Mouse (Mus musculus) limb, embryonic 13.5 days (tissue): ENCODE results near the gene Sp3. TPM values are rescaled to one million over a fixed set of nuclear protein-coding genes. Genes with fewer than 3 reads are reported as not detected.
"Not testable (repeated sequence)": the region's sequence is repeated elsewhere in the genome, so short reads cannot be mapped to it uniquely, and the experiment has no call there.

Experiments
- ATAC-seq: fragments of 200-750 bp; cut with Nextera tagmentation; 2 replicates; pipeline ENCODE4 v1.8.0; 2017; ENCODE audit warnings: low read depth, moderate number of reproducible peaks, moderate TSS enrichment; ENCODE audit not compliant: low FRiP score
- H3K27ac ChIP-seq: fragments of 300-500 bp; sonication (generic); 2 replicates; pipeline ENCODE4 v1.5.1; 2015; ENCODE audit warnings: inconsistent platforms, mild to moderate bottlenecking, moderate library complexity
- H3K27me3 ChIP-seq: fragments of 300-500 bp; sonication (generic); 2 replicates; pipeline ENCODE4 v1.6.1; 2015; ENCODE audit warnings: mild to moderate bottlenecking, inconsistent platforms
- H3K36me3 ChIP-seq: fragments of 300-500 bp; sonication (generic); 2 replicates; pipeline ENCODE4 v1.6.1; 2015; ENCODE audit warnings: inconsistent platforms, mild to moderate bottlenecking, moderate library complexity
- H3K4me1 ChIP-seq: fragments of 300-500 bp; sonication (generic); 2 replicates; pipeline ENCODE4 v1.6.1; 2015; ENCODE audit warnings: inconsistent platforms
- H3K4me2 ChIP-seq: fragments of 300-500 bp; sonication (generic); replicated peaks from 2 replicates; pipeline ENCODE4 v1.6.1; 2015; ENCODE audit warnings: inconsistent platforms, mild to moderate bottlenecking, moderate library complexity
- H3K4me3 ChIP-seq: fragments of 300-500 bp; sonication (generic); 2 replicates; pipeline ENCODE4 v1.5.1; 2015; ENCODE audit warnings: moderate library complexity, mild to moderate bottlenecking, inconsistent platforms
- H3K9ac ChIP-seq: fragments of 300-500 bp; sonication (generic); 2 replicates; pipeline ENCODE4 v1.6.1; 2015; ENCODE audit warnings: mild to moderate bottlenecking, inconsistent platforms
- H3K9me3 ChIP-seq: fragments of 300-500 bp; sonication (generic); 2 replicates; pipeline ENCODE4 v1.6.1; 2016; ENCODE audit warnings: inconsistent platforms
- WGBS: fragments of 180-500 bp; shearing (Covaris S2); methylation state at CpG from one replicate; pipeline ENCODE4 v1.1.7; 2015; 5-methylcytosine and 5-hydroxymethylcytosine counted together
- microRNA-seq: library from miRNA; unstranded; fragments of <30 nt; microRNA quantifications from one replicate; pipeline ENCODE4, GENCODE M21; 2016
- polyA plus RNA-seq: library from polyadenylated mRNA; unstranded; fragments of >200 nt; fragmentation: Nextera tagmentation; extraction: Ambion mirVana; gene quantifications from 2 replicates; pipeline ENCODE4 v1.2.1, GENCODE M21; 2015

The Sp3 gene
- polyA plus RNA-seq, 1 experiment from 2014 or later: 65.4 TPM

- H3K27ac ChIP-seq: no peak overlapping the region
- 53% methylated on average over 9 of the region's 9 CpGs for WGBS
- no peak overlapping the region for H3K9ac ChIP-seq
- no peak overlapping the region for H3K4me2 ChIP-seq
- H3K4me3 ChIP-seq: no peak overlapping the region
- H3K36me3 ChIP-seq: no peaks in the 10 kb centered on the region
- peaks cover 40% of the 10 kb centered on the region for H3K4me1 ChIP-seq
- no peak for ATAC-seq
- no peaks in the 10 kb centered on the region for H3K27me3 ChIP-seq
- H3K9me3 ChIP-seq: no peaks in the 10 kb centered on the region
Observed at GRCm38 (mm10) chr2:72911527-72911926, 68.7 kb downstream of the Sp3 start.

DNA sequence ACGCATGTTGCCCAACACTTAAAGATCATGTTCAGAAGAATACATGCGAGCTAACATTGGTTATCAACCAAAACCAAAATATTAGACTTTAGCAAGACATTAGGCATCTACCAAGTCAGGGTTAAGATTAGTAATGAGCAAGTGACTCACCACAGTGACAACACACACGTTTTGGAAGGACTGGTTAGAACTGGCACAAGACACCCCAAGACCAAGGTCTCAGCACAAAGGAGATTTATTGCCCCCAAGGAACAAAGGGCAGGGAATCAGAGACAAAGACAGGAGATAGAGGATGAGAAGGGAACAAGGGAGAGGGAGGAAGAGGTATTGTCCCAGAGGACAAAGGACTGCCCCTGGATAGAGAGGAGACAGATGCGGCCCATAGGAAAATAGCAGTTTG lies 71.2 kb downstream of the Sp3 start:
- Histone ChIP-seq H3K27ac (no peak overlapping the region), H3K9ac (no peak overlapping the region), H3K4me2 (no peak overlapping the region), H3K4me1 (peaks cover 40% of the 10 kb centered on the region), H3K9me3 (no peaks in the 10 kb centered on the region), H3K36me3 (no peaks in the 10 kb centered on the region), H3K27me3 (no peaks in the 10 kb centered on the region), H3K4me3 (no peak overlapping the region)
- WGBS: 89% methylated on average over 4 of the region's 4 CpGs
- no peak for ATAC-seq

DNA sequence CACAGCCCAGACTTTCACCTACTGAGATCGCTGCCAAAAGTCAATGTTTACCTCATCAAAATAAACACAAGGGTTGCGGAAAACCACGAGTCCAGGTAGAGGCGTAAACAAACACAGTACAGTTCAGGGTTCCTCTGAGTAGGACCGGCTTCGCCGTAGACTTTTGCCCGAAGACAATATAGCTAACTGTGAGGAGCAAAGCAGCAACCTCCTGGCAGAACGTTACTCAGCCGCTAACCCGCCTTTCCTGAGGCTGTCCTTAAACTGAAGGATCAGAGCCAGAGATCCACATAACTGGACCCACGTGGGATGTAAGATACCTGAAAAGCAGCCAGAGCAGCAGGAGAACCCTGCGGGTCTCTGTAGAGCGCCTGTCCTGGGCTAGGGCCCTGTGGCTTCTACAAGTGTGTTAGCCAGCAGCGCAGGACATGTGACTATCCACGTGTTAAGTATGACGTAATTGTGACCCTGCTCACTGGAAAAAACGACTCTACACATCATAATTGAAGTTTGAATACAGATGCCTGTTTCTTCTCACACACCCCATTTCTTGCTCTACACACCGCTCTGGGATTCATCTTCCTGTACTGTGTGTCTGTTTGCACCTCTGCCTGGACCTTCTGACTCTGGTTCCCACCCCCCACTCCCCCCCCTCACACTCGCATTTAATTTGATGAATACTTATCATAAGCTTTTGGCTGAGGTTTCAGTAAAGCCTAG lies 71.9 kb downstream of the Sp3 start:
- H3K4me2 ChIP-seq: no peak overlapping the region; the same call in 1 of the 2 replicates
- no peak overlapping the region for H3K4me3 ChIP-seq
- no peak overlapping the region for H3K9ac ChIP-seq
- no peaks in the 10 kb centered on the region for H3K36me3 ChIP-seq
- H3K27ac ChIP-seq: peak overlapping the region; percentile 39; the same call in 1 of the 2 replicates
- peaks cover 39% of the 10 kb centered on the region for H3K4me1 ChIP-seq
- peak; percentile 79 for ATAC-seq
- WGBS: 57% methylated on average over 20 of the region's 20 CpGs
- H3K27me3 ChIP-seq: no peaks in the 10 kb centered on the region
- no peaks in the 10 kb centered on the region for H3K9me3 ChIP-seq

DNA sequence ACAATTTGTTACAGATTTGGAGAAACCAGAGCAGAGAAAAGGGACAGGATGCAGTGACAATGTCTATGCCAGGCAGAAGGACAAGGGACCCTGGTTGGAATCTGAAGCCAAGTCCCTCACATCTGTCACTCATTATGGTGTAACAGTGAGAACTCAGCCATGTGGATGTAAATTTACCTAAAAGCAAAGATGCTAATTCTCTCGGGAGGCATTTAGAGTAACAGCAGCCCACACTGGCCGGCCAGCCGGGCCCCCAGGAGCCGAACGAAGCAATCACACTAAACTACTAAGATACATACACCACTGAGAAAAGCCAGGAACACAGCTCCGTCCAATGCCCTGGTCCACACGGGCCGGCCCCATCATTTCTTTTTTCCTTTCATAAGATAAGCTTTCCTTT lies 73.5 kb downstream of the Sp3 start:
- no peak overlapping the region for H3K27ac ChIP-seq
- no peaks in the 10 kb centered on the region for H3K27me3 ChIP-seq
- no peak overlapping the region for H3K9ac ChIP-seq
- H3K4me1 ChIP-seq: peaks cover 24% of the 10 kb centered on the region
- H3K36me3 ChIP-seq: no peaks in the 10 kb centered on the region
- no peak overlapping the region for H3K4me3 ChIP-seq
- peak overlapping the region; percentile 28; the same call in 1 of the 2 replicates for H3K4me2 ChIP-seq
- H3K9me3 ChIP-seq: no peaks in the 10 kb centered on the region
- WGBS: 18% methylated on average over 8 of the region's 8 CpGs
- no peak for ATAC-seq

GRCm38 (mm10) chr2:72902816-72903680 lies 77.2 kb downstream of the Sp3 start:
- peaks cover 11% of the 10 kb centered on the region for H3K9me3 ChIP-seq
- H3K36me3 ChIP-seq, H3K27me3 ChIP-seq, H3K4me2 ChIP-seq, H3K4me3 ChIP-seq, H3K9ac ChIP-seq, H3K27ac ChIP-seq, ATAC-seq: not testable (repeated sequence)
- peaks cover 11% of the 10 kb centered on the region for H3K4me1 ChIP-seq
- WGBS: 88% methylated on average over 15 of the region's 16 CpGs

DNA sequence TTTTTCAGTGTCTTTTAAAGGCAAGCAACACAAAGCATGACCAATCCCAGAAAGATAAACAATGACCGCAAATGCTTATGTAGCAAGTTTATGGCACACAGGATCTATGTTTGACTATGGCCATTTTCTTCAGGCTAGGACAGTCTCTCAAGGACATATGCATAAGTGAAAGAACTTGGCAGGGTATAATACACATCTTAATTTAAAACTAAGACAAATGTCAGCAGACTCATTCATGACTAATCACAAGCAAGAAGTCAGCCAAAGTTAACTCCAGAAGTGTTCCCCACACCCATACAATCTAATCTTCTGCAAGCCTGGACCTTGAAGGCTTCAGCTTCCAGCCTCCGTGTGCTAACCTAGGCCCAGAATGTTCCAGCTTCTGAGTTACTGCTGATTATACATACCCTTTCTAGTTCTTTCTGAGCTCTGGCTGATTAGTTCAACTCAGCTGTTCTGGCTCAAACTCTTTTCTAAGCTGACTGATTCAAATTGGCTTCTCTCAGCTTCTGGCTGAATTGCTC lies 81.4 kb downstream of the Sp3 start:
- Histone ChIP-seq H3K27ac (no peak overlapping the region), H3K4me2 (no peak overlapping the region), H3K4me1 (no peaks in the 10 kb centered on the region), H3K9me3 (peaks cover 11% of the 10 kb centered on the region), H3K9ac (no peak overlapping the region), H3K36me3 (no peaks in the 10 kb centered on the region), H3K27me3 (no peaks in the 10 kb centered on the region), H3K4me3 (no peak overlapping the region)
- WGBS: 93% methylated on average over 2 of the region's 2 CpGs
- no peak for ATAC-seq

GRCm38 (mm10) chr2:72898094-72898781 lies 82.0 kb downstream of the Sp3 start:
- H3K9ac ChIP-seq: no peak overlapping the region
- no peaks in the 10 kb centered on the region for H3K36me3 ChIP-seq
- H3K4me1 ChIP-seq: no peaks in the 10 kb centered on the region
- 76% methylated on average over 3 of the region's 3 CpGs for WGBS
- H3K4me3 ChIP-seq: no peak overlapping the region
- peaks cover 11% of the 10 kb centered on the region for H3K9me3 ChIP-seq
- no peak overlapping the region for H3K27ac ChIP-seq
- H3K4me2 ChIP-seq: no peak overlapping the region
- no peaks in the 10 kb centered on the region for H3K27me3 ChIP-seq
- ATAC-seq: no peak

GRCm38 (mm10) chr2:72889806-72890205 lies 90.4 kb downstream of the Sp3 start:
- no peak overlapping the region for H3K9ac ChIP-seq
- no peaks in the 10 kb centered on the region for H3K36me3 ChIP-seq
- ATAC-seq: no peak
- H3K9me3 ChIP-seq: no peaks in the 10 kb centered on the region
- no peak overlapping the region for H3K4me2 ChIP-seq
- H3K27ac ChIP-seq: no peak overlapping the region
- H3K4me3 ChIP-seq: no peak overlapping the region
- H3K27me3 ChIP-seq: no peaks in the 10 kb centered on the region
- peaks cover 4% of the 10 kb centered on the region; the same call in 1 of the 2 replicates for H3K4me1 ChIP-seq

Small RNA genes lying within 50 kb of the gene (microRNA-seq; reads per million reads assigned to microRNA genes)
- not detected for gene Gm25960

Other genes with a start within 250 kb of the Sp3 start
- gene Gm11084, start 6.3 kb upstream of the Sp3 start, polyA plus RNA-seq: not detected in 2 replicates
- 111 and 112 TPM in 2 replicates for gene Ola1, start 238.5 kb upstream of the Sp3 start, polyA plus RNA-seq